Mouse (Mus musculus): ENCODE results near the gene Riox2. TPM values are rescaled to one million over a fixed set of nuclear protein-coding genes. Genes with fewer than 3 reads are reported as not detected.

The Riox2 gene
- polyA plus RNA-seq, 1 experiment from 2014 or later: 24.2 TPM

DNA sequence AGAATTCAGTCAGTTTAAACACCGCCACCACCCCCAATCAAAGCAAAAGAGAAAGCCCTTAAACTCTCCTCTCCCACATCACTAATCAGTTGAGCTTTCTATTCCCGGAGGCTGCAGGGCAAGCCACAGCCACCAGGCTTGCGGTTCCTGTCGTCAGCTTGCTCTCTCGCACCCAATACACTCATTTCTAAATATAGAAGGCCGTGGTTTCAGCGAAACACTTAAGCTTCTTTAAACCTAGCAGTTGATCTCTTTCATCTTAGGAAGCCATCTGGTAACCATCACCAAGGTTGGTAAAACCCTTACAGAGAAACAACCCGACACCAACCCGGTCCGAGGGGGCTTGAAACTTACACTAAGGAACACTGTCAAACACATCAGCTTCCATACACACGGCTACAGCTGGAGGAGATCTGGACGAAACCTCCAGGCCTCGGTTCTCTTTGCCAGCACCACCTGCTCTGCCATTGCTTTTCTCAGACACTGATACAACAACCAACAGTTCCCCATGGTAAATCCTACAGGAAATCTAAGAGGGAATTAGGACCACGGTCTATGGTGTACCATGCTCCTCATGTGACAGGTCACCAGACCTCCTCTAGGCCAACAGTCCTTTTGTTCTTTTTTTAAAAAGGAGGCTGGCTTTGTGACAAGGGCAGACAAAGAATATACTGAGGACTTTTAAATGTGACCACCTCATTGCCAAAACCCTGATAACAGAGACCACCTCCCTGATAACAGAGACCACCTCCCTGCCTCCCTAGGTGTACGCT, 46.1 kb downstream of the Riox2 start:
- Histone ChIP-seq H3K4me3 (ENCODE audit: control insufficient read depth in 1 of 2, insufficient read depth in 1 of 2, low read depth in 1 of 2, low read length in 2 of 2) (peak overlapping the region; percentile 8 to 20; a peak in 2 of 4 replicates), H3K9me3 (ENCODE audit: control insufficient read depth, low read length) (no peaks in the 10 kb centered on the region), H3K9ac (ENCODE audit: low read length) (peak overlapping the region; percentile 66), H3K27me3 (ENCODE audit: control insufficient read depth, insufficient read depth, low read length) (no peaks in the 10 kb centered on the region), H3K4me2 (ENCODE audit: low read length) (peak overlapping the region; percentile 60), H3K36me3 (ENCODE audit: control insufficient read depth, insufficient read depth, low read length) (peaks cover 41% of the 10 kb centered on the region), H3K4me1 (ENCODE audit: control insufficient read depth in 2 of 2, insufficient read depth in 2 of 2, low read length in 2 of 2) (peaks cover 16 to 42% of the 10 kb centered on the region in 2 experiments; a peak in 3 of 4 replicates), H3K27ac (replicated peaks in 1 of 2; ENCODE audit: control insufficient read depth in 1 of 2, insufficient read depth in 1 of 2, low read depth in 2 of 2, low read length in 2 of 2) (peak overlapping the region; percentile 99 to 100)
- 19% methylated on average over 15 of the region's 15 CpGs for WGBS
- ATAC-seq (ENCODE audit: insufficient number of reproducible peaks, insufficient read depth, low FRiP score, low read depth): peak; percentile 84

- 81% methylated on average over 16 of the region's 16 CpGs for WGBS
- peaks cover 57% of the 10 kb centered on the region for H3K36me3 ChIP-seq (ENCODE audit: control insufficient read depth, insufficient read depth, low read length)
- no peak overlapping the region for H3K4me3 ChIP-seq (ENCODE audit: control insufficient read depth in 1 of 2, insufficient read depth in 1 of 2, low read depth in 1 of 2, low read length in 2 of 2)
- no peak overlapping the region for H3K9ac ChIP-seq (ENCODE audit: low read length)
- no peaks in the 10 kb centered on the region for H3K9me3 ChIP-seq (ENCODE audit: control insufficient read depth, low read length)
- no peak for ATAC-seq (ENCODE audit: insufficient number of reproducible peaks, insufficient read depth, low FRiP score, low read depth)
- H3K4me2 ChIP-seq (ENCODE audit: low read length): no peak overlapping the region
- H3K27ac ChIP-seq (replicated peaks in 1 of 2; ENCODE audit: control insufficient read depth in 1 of 2, insufficient read depth in 1 of 2, low read depth in 2 of 2, low read length in 2 of 2): no peak overlapping the region
- peaks cover 10 to 25% of the 10 kb centered on the region in 2 experiments; a peak in 3 of 4 replicates for H3K4me1 ChIP-seq (ENCODE audit: control insufficient read depth in 2 of 2, insufficient read depth in 2 of 2, low read length in 2 of 2)
- H3K27me3 ChIP-seq (ENCODE audit: control insufficient read depth, insufficient read depth, low read length): no peaks in the 10 kb centered on the region
These were observed 50.3 kb downstream of the Riox2 start for GRCm38 (mm10) chr16:59521752-59522423.

DNA sequence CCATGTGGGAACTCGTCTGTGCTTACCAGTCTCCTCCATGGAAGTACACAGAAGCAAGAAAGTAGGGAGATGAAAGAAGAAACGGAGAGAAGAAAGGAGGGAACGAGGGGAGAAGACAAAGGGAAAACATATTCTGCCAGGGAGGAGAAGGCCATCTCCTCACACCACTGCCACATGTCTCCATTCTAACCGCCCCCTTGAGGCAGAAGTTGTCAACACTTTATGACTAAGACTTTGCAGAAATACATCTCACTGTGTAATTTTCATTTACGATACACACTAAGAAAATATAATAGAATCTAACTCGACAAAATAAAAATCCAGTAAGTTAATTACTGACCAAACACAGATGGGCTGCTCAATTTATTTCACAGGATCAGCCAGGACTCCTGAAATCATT, 55.4 kb downstream of the Riox2 start:
- H3K4me3 ChIP-seq (ENCODE audit: control insufficient read depth in 1 of 2, insufficient read depth in 1 of 2, low read depth in 1 of 2, low read length in 2 of 2): no peak overlapping the region
- H3K27ac ChIP-seq (replicated peaks in 1 of 2; ENCODE audit: control insufficient read depth in 1 of 2, insufficient read depth in 1 of 2, low read depth in 2 of 2, low read length in 2 of 2): no peak overlapping the region
- H3K36me3 ChIP-seq (ENCODE audit: control insufficient read depth, insufficient read depth, low read length): peaks cover 78% of the 10 kb centered on the region
- no peak overlapping the region for H3K9ac ChIP-seq (ENCODE audit: low read length)
- H3K4me1 ChIP-seq (ENCODE audit: control insufficient read depth in 2 of 2, insufficient read depth in 2 of 2, low read length in 2 of 2): no peaks in the 10 kb centered on the region
- ATAC-seq (ENCODE audit: insufficient number of reproducible peaks, insufficient read depth, low FRiP score, low read depth): no peak
- WGBS: 64% methylated on average over 6 of the region's 6 CpGs
- H3K27me3 ChIP-seq (ENCODE audit: control insufficient read depth, insufficient read depth, low read length): no peaks in the 10 kb centered on the region
- H3K9me3 ChIP-seq (ENCODE audit: control insufficient read depth, low read length): no peaks in the 10 kb centered on the region
- no peak overlapping the region for H3K4me2 ChIP-seq (ENCODE audit: low read length)

DNA sequence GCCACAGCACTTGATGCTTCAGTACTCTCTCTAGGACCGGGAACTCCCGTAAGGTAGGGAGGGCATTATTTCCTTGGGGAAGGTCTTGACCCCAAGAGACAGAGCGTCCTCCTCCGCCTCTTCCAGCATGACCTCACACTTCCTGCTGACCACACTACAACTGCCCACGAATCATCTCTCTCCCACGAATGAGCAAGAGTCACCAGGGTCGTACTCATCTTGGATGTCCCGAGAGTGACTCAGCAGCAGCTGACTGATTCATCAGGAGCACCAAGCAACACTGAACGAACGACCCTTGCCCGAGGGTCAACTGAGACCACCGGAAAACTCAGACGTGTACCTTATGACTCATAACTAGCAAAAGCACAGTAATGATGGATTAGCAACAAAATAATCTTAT, 58.0 kb downstream of the Riox2 start:
- Histone ChIP-seq H3K27me3 (ENCODE audit: control insufficient read depth, insufficient read depth, low read length) (no peaks in the 10 kb centered on the region), H3K9me3 (ENCODE audit: control insufficient read depth, low read length) (no peaks in the 10 kb centered on the region), H3K9ac (ENCODE audit: low read length) (no peak overlapping the region), H3K27ac (replicated peaks in 1 of 2; ENCODE audit: control insufficient read depth in 1 of 2, insufficient read depth in 1 of 2, low read depth in 2 of 2, low read length in 2 of 2) (no peak overlapping the region), H3K4me3 (ENCODE audit: control insufficient read depth in 1 of 2, insufficient read depth in 1 of 2, low read depth in 1 of 2, low read length in 2 of 2) (no peak overlapping the region), H3K4me2 (ENCODE audit: low read length) (no peak overlapping the region), H3K4me1 (ENCODE audit: control insufficient read depth in 2 of 2, insufficient read depth in 2 of 2, low read length in 2 of 2) (no peaks in the 10 kb centered on the region), H3K36me3 (ENCODE audit: control insufficient read depth, insufficient read depth, low read length) (peaks cover 82% of the 10 kb centered on the region)
- no peak for ATAC-seq (ENCODE audit: insufficient number of reproducible peaks, insufficient read depth, low FRiP score, low read depth)
- 73% methylated on average over 13 of the region's 13 CpGs for WGBS

DNA sequence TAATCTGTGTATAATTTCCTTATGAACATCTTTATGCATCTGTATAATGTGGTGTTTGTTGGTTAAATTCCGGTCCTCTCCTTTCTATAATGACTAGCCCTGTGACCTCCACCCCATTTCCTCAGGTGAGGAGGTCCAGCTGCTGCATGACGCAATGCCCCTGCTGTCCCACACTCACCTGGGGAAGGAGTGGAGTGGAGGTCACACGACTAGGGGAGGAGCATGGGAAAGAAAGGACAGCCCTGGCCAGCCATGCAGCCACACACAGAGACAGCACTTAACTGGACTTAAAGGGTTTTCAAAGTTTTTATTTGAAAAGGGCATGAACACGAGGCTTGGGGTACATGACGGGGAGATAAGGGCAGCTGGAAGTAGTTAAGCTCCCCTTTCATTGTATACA, 59.7 kb downstream of the Riox2 start:
- Histone ChIP-seq H3K4me1 (ENCODE audit: control insufficient read depth in 2 of 2, insufficient read depth in 2 of 2, low read length in 2 of 2) (no peaks in the 10 kb centered on the region), H3K36me3 (ENCODE audit: control insufficient read depth, insufficient read depth, low read length) (peaks cover 82% of the 10 kb centered on the region), H3K4me3 (ENCODE audit: control insufficient read depth in 1 of 2, insufficient read depth in 1 of 2, low read depth in 1 of 2, low read length in 2 of 2) (no peak overlapping the region), H3K9ac (ENCODE audit: low read length) (no peak overlapping the region), H3K27ac (replicated peaks in 1 of 2; ENCODE audit: control insufficient read depth in 1 of 2, insufficient read depth in 1 of 2, low read depth in 2 of 2, low read length in 2 of 2) (no peak overlapping the region), H3K4me2 (ENCODE audit: low read length) (no peak overlapping the region), H3K9me3 (ENCODE audit: control insufficient read depth, low read length) (no peaks in the 10 kb centered on the region), H3K27me3 (ENCODE audit: control insufficient read depth, insufficient read depth, low read length) (no peaks in the 10 kb centered on the region)
- WGBS: 77% methylated on average over 5 of the region's 5 CpGs
- no peak for ATAC-seq (ENCODE audit: insufficient number of reproducible peaks, insufficient read depth, low FRiP score, low read depth)

DNA sequence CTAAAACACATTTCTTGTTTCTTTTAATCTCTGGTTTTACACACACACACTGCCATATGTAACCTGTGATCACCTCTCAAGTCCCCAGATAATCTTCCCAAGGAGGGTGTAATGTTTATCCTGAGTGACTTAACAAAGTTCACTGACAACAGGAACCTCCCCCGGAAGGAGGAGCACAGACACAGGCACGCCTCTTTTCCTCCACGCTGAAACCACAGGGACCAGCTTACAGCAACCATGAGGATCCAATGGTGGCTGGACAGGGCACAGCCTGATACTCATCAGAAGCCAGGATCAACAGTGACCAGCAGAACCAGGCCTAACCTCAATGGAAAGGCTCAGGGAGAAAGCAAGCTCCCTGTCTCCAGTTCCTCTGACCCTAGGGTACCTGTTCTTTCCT, 61.0 kb downstream of the Riox2 start:
- WGBS: 27% methylated on average over 3 of the region's 3 CpGs
- H3K4me3 ChIP-seq (ENCODE audit: control insufficient read depth in 1 of 2, insufficient read depth in 1 of 2, low read depth in 1 of 2, low read length in 2 of 2): no peak overlapping the region
- H3K27ac ChIP-seq (replicated peaks in 1 of 2; ENCODE audit: control insufficient read depth in 1 of 2, insufficient read depth in 1 of 2, low read depth in 2 of 2, low read length in 2 of 2): no peak overlapping the region
- no peak overlapping the region for H3K9ac ChIP-seq (ENCODE audit: low read length)
- no peaks in the 10 kb centered on the region for H3K9me3 ChIP-seq (ENCODE audit: control insufficient read depth, low read length)
- H3K36me3 ChIP-seq (ENCODE audit: control insufficient read depth, insufficient read depth, low read length): peaks cover 85% of the 10 kb centered on the region
- H3K27me3 ChIP-seq (ENCODE audit: control insufficient read depth, insufficient read depth, low read length): no peaks in the 10 kb centered on the region
- no peak for ATAC-seq (ENCODE audit: insufficient number of reproducible peaks, insufficient read depth, low FRiP score, low read depth)
- H3K4me1 ChIP-seq (ENCODE audit: control insufficient read depth in 2 of 2, insufficient read depth in 2 of 2, low read length in 2 of 2): no peaks in the 10 kb centered on the region
- H3K4me2 ChIP-seq (ENCODE audit: low read length): no peak overlapping the region

DNA sequence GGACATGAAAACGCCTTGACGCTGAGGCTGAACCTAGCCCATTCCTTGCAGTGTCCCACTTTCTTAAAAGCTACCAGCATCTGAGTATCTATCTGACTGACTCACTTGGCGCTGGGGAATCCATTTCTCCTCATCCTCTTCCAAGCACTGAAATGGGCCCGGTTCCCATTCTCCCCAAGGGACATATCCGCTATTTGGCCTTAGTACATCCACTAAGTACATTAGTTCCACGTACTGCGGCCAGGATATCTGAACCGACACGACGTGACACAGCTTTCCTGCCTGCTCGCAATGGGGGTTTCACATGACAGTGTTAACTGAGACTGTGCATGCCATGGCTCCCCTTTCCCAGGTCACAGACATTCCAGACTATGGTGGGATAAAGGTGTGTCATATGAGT, 62.8 kb downstream of the Riox2 start:
- Histone ChIP-seq H3K4me2 (ENCODE audit: low read length) (no peak overlapping the region), H3K27ac (replicated peaks in 1 of 2; ENCODE audit: control insufficient read depth in 1 of 2, insufficient read depth in 1 of 2, low read depth in 2 of 2, low read length in 2 of 2) (no peak overlapping the region), H3K9ac (ENCODE audit: low read length) (no peak overlapping the region), H3K27me3 (ENCODE audit: control insufficient read depth, insufficient read depth, low read length) (no peaks in the 10 kb centered on the region), H3K36me3 (ENCODE audit: control insufficient read depth, insufficient read depth, low read length) (peaks cover 84% of the 10 kb centered on the region), H3K4me1 (ENCODE audit: control insufficient read depth in 2 of 2, insufficient read depth in 2 of 2, low read length in 2 of 2) (no peaks in the 10 kb centered on the region), H3K9me3 (ENCODE audit: control insufficient read depth, low read length) (no peaks in the 10 kb centered on the region), H3K4me3 (ENCODE audit: control insufficient read depth in 1 of 2, insufficient read depth in 1 of 2, low read depth in 1 of 2, low read length in 2 of 2) (no peak overlapping the region)
- 84% methylated on average over 11 of the region's 11 CpGs for WGBS
- ATAC-seq (ENCODE audit: insufficient number of reproducible peaks, insufficient read depth, low FRiP score, low read depth): no peak

All from heart, embryonic 14.5 days (tissue).